Mouse (Mus musculus): ENCODE data around the gene Wasf1.

Gene Wasf1

DNA sequence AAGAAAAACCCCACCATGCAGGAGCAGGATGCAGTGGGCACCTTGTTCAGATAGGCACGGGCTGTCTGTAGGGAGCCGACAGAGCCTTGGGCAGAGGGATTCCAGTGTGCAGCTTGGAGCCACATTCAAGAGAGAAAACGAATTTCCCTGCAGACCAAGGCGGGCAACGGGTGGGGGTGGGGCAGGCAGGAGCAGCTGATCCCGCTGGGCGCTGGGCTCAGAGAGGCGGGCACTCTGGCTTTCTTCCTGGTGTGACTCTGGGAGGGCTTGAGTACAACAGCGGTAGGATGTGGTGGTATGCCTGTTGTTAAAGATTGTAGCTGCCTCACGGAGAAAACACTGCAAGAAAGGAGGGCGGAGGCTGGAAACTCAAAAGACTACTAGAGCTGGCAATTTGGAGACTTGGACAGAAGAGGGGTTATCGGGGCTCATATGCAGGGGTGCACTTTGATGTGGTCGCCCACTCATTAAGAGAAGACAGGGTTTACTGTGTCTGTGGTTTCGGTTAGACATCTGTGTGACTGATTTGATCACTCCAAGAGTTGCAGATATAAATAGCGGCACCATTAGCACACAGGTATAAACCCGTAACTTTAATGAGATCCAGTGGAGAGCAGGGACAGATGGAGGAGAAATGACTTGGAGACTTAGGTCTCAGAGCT lies 86.2 kb downstream of the Wasf1 start:
- ATAC-seq (ENCODE audit: insufficient number of reproducible peaks, low FRiP score, low TSS enrichment): peak; percentile 50; the same call in 1 of the 2 replicates

GRCm38 (mm10) chr10:40970601-40971245 lies 87.4 kb downstream of the Wasf1 start:
- no peak for ATAC-seq (ENCODE audit: insufficient number of reproducible peaks, low FRiP score, low TSS enrichment)

DNA sequence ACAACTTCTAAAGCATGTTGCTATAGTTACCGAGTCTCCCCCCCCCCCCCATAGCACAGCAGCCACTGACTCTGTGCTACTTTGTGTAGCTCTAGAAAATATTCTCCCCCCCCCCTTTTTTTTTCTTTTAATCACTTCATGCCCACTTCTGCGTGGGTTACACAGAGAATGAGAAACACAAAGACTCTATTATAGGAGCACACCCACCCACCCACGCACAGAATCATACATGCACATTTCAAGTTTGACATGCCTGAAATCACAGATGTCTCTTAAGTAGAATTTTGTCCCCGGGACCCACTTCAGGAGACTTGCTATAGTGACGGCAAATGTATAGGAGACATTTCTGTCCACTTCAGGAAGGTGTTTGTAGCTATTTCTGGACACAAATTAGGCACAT lies 88.0 kb downstream of the Wasf1 start:
- ATAC-seq (ENCODE audit: insufficient number of reproducible peaks, low FRiP score, low TSS enrichment): no peak

GRCm38 (mm10) chr10:40983761-40984160 lies 100.5 kb downstream of the Wasf1 start:
- no peak for ATAC-seq (ENCODE audit: insufficient number of reproducible peaks, low FRiP score, low TSS enrichment)

DNA sequence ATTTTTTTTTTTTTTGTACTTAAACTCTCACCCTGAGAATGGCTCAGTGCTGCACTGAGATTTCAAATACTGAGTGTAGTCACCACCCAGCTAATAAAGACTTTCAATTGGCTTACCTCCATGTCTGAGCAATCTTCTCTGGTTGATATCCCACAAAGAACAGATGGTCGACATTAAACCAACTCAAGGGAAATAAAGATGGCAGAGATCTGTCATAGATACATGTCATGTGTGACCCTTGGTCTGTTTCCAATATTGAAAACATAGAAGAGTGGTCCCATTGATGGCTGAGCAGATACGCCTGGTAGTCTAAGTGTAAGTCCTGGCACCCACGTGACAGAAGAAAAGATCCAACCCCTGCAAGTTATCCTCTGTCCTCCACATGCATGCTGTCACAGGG lies 101.3 kb downstream of the Wasf1 start:
- ATAC-seq (ENCODE audit: insufficient number of reproducible peaks, low FRiP score, low TSS enrichment): no peak

DNA sequence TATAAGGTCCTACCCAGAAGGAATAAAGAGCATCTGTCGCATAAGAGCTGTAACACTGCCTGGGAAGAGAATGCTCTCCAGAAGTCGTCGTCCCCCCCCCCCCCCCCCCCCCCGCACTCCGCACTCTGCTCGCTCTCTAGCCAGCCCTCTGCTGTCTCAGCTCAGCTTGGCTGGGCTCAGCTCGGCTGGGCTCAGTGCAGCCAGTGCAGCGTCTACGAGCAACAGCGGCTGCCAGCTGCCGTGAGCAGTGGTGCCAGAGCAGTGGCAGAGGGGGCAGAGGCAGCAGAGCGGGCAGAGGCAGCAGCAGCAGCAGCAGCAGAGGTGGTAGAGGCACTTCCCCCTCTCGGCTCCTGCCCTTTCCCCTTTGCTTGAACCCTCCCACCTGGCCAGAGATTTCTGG lies 102.1 kb downstream of the Wasf1 start:
- no peak for ATAC-seq (ENCODE audit: insufficient number of reproducible peaks, low FRiP score, low TSS enrichment)
